Mouse (Mus musculus) liver, embryonic 16.5 days (tissue): ENCODE results near the gene Olfr1238. TPM values are rescaled to one million over a fixed set of nuclear protein-coding genes. Genes with fewer than 3 reads are reported as not detected.

Experiments used
- ATAC-seq: fragments of 200-750 bp; cut with Nextera tagmentation; 2 replicates; pipeline ENCODE4 v1.8.0; 2017; ENCODE audit warnings: low read depth, mild to moderate bottlenecking, moderate number of reproducible peaks, moderate library complexity
- H3K27ac ChIP-seq: fragments of 300-500 bp; sonication (generic); 2 replicates; pipeline ENCODE4 v1.5.1; 2014; ENCODE audit warnings: mild to moderate bottlenecking, low read length
- H3K27me3 ChIP-seq: fragments of 300-500 bp; sonication (generic); 2 replicates; pipeline ENCODE4 v1.6.1; 2014; ENCODE audit warnings: low read depth, low read length, mixed read lengths; ENCODE audit not compliant: control insufficient read depth, insufficient read depth
- H3K36me3 ChIP-seq: fragments of 300-500 bp; sonication (generic); 2 replicates; pipeline ENCODE4 v1.6.1; 2014; ENCODE audit warnings: mild to moderate bottlenecking; ENCODE audit not compliant: control insufficient read depth, insufficient read depth
- H3K4me1 ChIP-seq: fragments of 300-500 bp; sonication (generic); 2 replicates; pipeline ENCODE4 v1.6.1; 2014; ENCODE audit warnings: low read depth, low read length, mixed read lengths; ENCODE audit not compliant: control insufficient read depth
- H3K4me2 ChIP-seq: fragments of 300-500 bp; sonication (generic); 2 replicates; pipeline ENCODE4 v1.6.1; 2014; ENCODE audit warnings: low read depth, low read length, mixed read lengths
- H3K4me3 ChIP-seq: fragments of 300-500 bp; sonication (generic); 2 replicates; pipeline ENCODE4 v1.5.1; 2014; ENCODE audit warnings: low read depth, mild to moderate bottlenecking, low read length
- H3K9ac ChIP-seq: fragments of 300-500 bp; sonication (generic); 2 replicates; pipeline ENCODE4 v1.6.1; 2014; ENCODE audit warnings: low read depth, low read length
- H3K9me3 ChIP-seq: fragments of 300-500 bp; sonication (generic); replicated peaks from 2 replicates; pipeline ENCODE4 v1.6.1; 2016; ENCODE audit warnings: low read length; ENCODE audit not compliant: control insufficient read depth
- WGBS: fragments of 180-500 bp; shearing (Covaris S2); extraction: QIAGEN DNeasy Blood & Tissue Kit; methylation state at CpG from one replicate; pipeline ENCODE4 v1.1.7; 2014; ENCODE audit not compliant: insufficient replicate concordance; 5-methylcytosine and 5-hydroxymethylcytosine counted together
- polyA plus RNA-seq: library from polyadenylated mRNA; unstranded; fragments of >200 nt; fragmentation: Nextera tagmentation; extraction: Ambion mirVana; gene quantifications from 2 replicates; pipeline ENCODE4 v1.2.1, GENCODE M21; 2015

Olfr1238 gene
- polyA plus RNA-seq: not detected in 2 replicates

GRCm38 (mm10) chr2:89409576-89409975 is at the start of gene Olfr1238:
Gene Olfr1238, minus strand, starts transcription at chr2:89409676.
- Histone ChIP-seq H3K36me3 (no peaks in the 10 kb centered on the region), H3K4me3 (no peak within 1 kb of the TSS), H3K27ac (no peak within 1 kb of the TSS), H3K27me3 (no peaks in the 10 kb centered on the region), H3K4me1 (no peaks in the 10 kb centered on the region), H3K4me2 (no peak within 1 kb of the TSS), H3K9me3 (no peaks in the 10 kb centered on the region), H3K9ac (no peak within 1 kb of the TSS)
- WGBS: 80% methylated on average over 2 of the region's 2 CpGs
- no peak for ATAC-seq

GRCm38 (mm10) chr2:89442900-89443299 is 33.4 kb upstream of the Olfr1238 start, which contains the start of gene Olfr1240:
Gene Olfr1240, minus strand, starts transcription at chr2:89443000.
- no peaks in the 10 kb centered on the region for H3K9me3 ChIP-seq
- no peaks in the 10 kb centered on the region for H3K27me3 ChIP-seq
- WGBS: 62% methylated on average over 3 of the region's 3 CpGs
- no peak within 1 kb of the TSS for H3K4me2 ChIP-seq
- H3K9ac ChIP-seq: no peak within 1 kb of the TSS
- H3K27ac ChIP-seq: no peak within 1 kb of the TSS
- H3K4me1 ChIP-seq: no peaks in the 10 kb centered on the region
- no peaks in the 10 kb centered on the region for H3K36me3 ChIP-seq
- ATAC-seq: no peak
- H3K4me3 ChIP-seq: no peak within 1 kb of the TSS

GRCm38 (mm10) chr2:89420307-89420706 is 10.8 kb upstream of the Olfr1238 start, which contains the start of gene Olfr1239:
Gene Olfr1239, minus strand, starts transcription at chr2:89420407.
- Histone ChIP-seq H3K9ac (no peak within 1 kb of the TSS), H3K27ac (no peak within 1 kb of the TSS), H3K27me3 (no peaks in the 10 kb centered on the region), H3K36me3 (no peaks in the 10 kb centered on the region), H3K4me1 (no peaks in the 10 kb centered on the region), H3K4me3 (no peak within 1 kb of the TSS), H3K4me2 (no peak within 1 kb of the TSS), H3K9me3 (no peaks in the 10 kb centered on the region)
- 88% methylated on average over 2 of the region's 2 CpGs for WGBS
- ATAC-seq: no peak

- no peak for ATAC-seq
- no peak overlapping the region for H3K27ac ChIP-seq
- 72% methylated on average over 1 of the region's 1 CpGs for WGBS
- no peak overlapping the region for H3K9ac ChIP-seq
- no peaks in the 10 kb centered on the region for H3K9me3 ChIP-seq
- no peaks in the 10 kb centered on the region for H3K27me3 ChIP-seq
- no peaks in the 10 kb centered on the region for H3K4me1 ChIP-seq
- H3K4me2 ChIP-seq: no peak overlapping the region
- H3K4me3 ChIP-seq: no peak overlapping the region
- H3K36me3 ChIP-seq: no peaks in the 10 kb centered on the region
Observed at GRCm38 (mm10) chr2:89414557-89414956, 5.1 kb upstream of the Olfr1238 start.

- WGBS: 78% methylated on average over 1 of the region's 1 CpGs
- ATAC-seq: no peak
Observed at GRCm38 (mm10) chr2:89400882-89401281, 8.6 kb downstream of the Olfr1238 start.

GRCm38 (mm10) chr2:89364765-89365164 is 44.7 kb downstream of the Olfr1238 start, which contains the start of gene Olfr1234:
Gene Olfr1234, minus strand, starts transcription at chr2:89364865.
- H3K4me3 ChIP-seq: no peak within 1 kb of the TSS
- no peaks in the 10 kb centered on the region for H3K9me3 ChIP-seq
- WGBS: 74% methylated on average over 4 of the region's 4 CpGs
- H3K9ac ChIP-seq: no peak within 1 kb of the TSS
- no peak within 1 kb of the TSS for H3K4me2 ChIP-seq
- H3K27ac ChIP-seq: no peak within 1 kb of the TSS
- no peaks in the 10 kb centered on the region for H3K4me1 ChIP-seq
- ATAC-seq: no peak
- H3K36me3 ChIP-seq: no peaks in the 10 kb centered on the region
- no peaks in the 10 kb centered on the region for H3K27me3 ChIP-seq

More at GRCm38 (mm10) chr2:89400882-89401281, 8.6 kb downstream of the Olfr1238 start:
- no peaks in the 10 kb centered on the region for H3K36me3 ChIP-seq
- H3K4me1 ChIP-seq: no peaks in the 10 kb centered on the region
- no peaks in the 10 kb centered on the region for H3K9me3 ChIP-seq
- no peak overlapping the region for H3K4me2 ChIP-seq
- H3K4me3 ChIP-seq: no peak overlapping the region
- H3K27ac ChIP-seq: no peak overlapping the region
- no peak overlapping the region for H3K9ac ChIP-seq
- no peaks in the 10 kb centered on the region for H3K27me3 ChIP-seq

Other genes with a start within 250 kb of the Olfr1238 start
- not detected in 2 replicates for gene Olfr1224-ps1, start 245.6 kb downstream of the Olfr1238 start, polyA plus RNA-seq
- gene Olfr1225, start 235.0 kb downstream of the Olfr1238 start, polyA plus RNA-seq: not detected in 2 replicates
- not detected in 2 replicates for gene Olfr1226, start 209.6 kb downstream of the Olfr1238 start, polyA plus RNA-seq
- gene Olfr1228, start 155.6 kb downstream of the Olfr1238 start, polyA plus RNA-seq: not detected in 2 replicates
- gene Olfr1229, start 121.7 kb downstream of the Olfr1238 start, polyA plus RNA-seq: not detected in 2 replicates
- not detected in 2 replicates for gene Olfr1230, start 112.4 kb downstream of the Olfr1238 start, polyA plus RNA-seq
- gene Olfr1231, start 102.6 kb downstream of the Olfr1238 start, polyA plus RNA-seq: not detected in 2 replicates
- not detected in 2 replicates for gene Olfr1232, start 80.0 kb downstream of the Olfr1238 start, polyA plus RNA-seq
- gene Olfr1233, start 67.3 kb downstream of the Olfr1238 start, polyA plus RNA-seq: not detected in 2 replicates
- gene Olfr1234, start 44.8 kb downstream of the Olfr1238 start, polyA plus RNA-seq: not detected in 2 replicates
- not detected in 2 replicates for gene Olfr1239, start 10.7 kb upstream of the Olfr1238 start, polyA plus RNA-seq
- not detected in 2 replicates for gene Olfr1240, start 33.3 kb upstream of the Olfr1238 start, polyA plus RNA-seq
- not detected in 2 replicates for gene Olfr1241, start 77.5 kb upstream of the Olfr1238 start, polyA plus RNA-seq
- gene Olfr1242, start 88.7 kb upstream of the Olfr1238 start, polyA plus RNA-seq: not detected in 2 replicates
- not detected in 2 replicates for gene Olfr1243, start 121.8 kb upstream of the Olfr1238 start, polyA plus RNA-seq
- not detected in 2 replicates for gene Olfr1245, start 168.8 kb upstream of the Olfr1238 start, polyA plus RNA-seq
- not detected in 2 replicates for gene Olfr1246, start 183.5 kb upstream of the Olfr1238 start, polyA plus RNA-seq
- not detected in 2 replicates for gene Olfr1247, start 204.5 kb upstream of the Olfr1238 start, polyA plus RNA-seq
- gene Olfr1248, start 208.6 kb upstream of the Olfr1238 start, polyA plus RNA-seq: not detected in 2 replicates
- gene Olfr1249, start 225.3 kb upstream of the Olfr1238 start, polyA plus RNA-seq: not detected in 2 replicates